Mouse (Mus musculus): ENCODE data around the gene Ammecr1.

The Ammecr1 gene

GRCm38 (mm10) chrX:142829866-142830470 lies 136.6 kb downstream of the Ammecr1 start:
- DNase-seq (ENCODE audit: low spot score in 2 of 2), result no peak

DNA sequence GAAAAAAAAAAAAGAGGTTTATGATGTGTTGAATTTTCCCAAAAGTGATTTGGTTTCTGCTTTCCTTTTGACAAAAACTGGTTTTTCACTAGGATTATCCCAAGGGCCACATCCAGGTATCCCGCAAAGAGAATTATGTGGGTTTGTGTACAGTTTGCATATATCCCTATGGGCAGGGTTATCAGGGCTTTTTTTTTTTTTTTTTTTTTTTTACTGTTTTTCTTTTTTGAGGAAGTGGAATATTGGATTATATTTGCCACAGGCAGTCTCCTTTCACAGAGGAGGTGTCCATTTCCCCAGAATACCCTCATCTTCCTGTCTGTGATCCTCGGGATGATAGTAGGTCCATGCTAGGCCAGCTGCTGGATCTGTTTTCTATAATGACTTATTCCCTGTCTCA lies 137.3 kb downstream of the Ammecr1 start:
- DNase-seq (ENCODE audit: low spot score in 2 of 2), result no peak

GRCm38 (mm10) chrX:142828184-142828908 lies 138.2 kb downstream of the Ammecr1 start:
- DNase-seq (ENCODE audit: low spot score in 2 of 2), result no peak

DNA sequence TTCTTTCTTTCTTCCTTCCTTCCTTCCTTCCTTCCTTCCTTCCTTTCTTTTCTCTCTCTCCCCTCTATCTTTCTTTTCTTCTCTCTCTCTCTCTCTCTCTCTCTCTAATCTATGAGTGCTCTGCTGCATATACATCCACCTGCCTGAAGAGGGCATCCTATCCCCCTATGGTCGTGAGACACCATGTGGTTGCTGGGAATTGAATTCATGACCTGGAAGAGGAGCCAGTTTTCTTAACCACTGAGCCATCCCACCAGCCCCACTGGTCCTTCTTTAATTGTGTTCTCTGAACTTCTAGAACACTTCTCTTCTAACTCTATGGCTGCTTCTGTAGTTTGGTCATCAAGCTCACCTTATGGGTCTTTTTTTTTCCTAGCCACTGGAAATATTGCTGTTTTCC lies 138.9 kb downstream of the Ammecr1 start:
- no peak for DNase-seq (ENCODE audit: low spot score in 2 of 2)

DNA sequence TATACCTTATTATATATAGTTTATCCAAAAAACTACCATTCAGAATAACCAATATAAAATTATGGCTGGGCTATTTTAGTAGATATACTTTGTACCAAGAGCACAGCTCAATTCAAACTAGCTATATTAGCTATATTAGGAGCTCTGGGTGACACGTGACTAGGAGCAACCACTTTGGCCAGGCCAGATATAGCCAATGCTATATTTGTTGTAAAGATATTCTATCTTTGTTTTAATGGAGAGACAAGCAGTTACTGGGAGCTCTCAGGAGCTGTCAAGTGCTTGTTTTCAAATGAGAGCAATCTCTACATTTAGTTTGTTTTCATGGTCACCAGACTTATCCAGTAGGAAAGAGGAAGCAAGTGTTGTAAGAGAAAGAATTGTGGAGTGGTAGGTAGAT lies 141.2 kb downstream of the Ammecr1 start:
- no peak for DNase-seq (ENCODE audit: low spot score in 2 of 2)

GRCm38 (mm10) chrX:142821846-142822245 lies 144.7 kb downstream of the Ammecr1 start:
- no peak for DNase-seq (ENCODE audit: low spot score in 2 of 2)

- DNase-seq (ENCODE audit: low spot score in 2 of 2), result no peak
Measured at GRCm38 (mm10) chrX:142821239-142821638, 145.3 kb downstream of the Ammecr1 start.

DNA sequence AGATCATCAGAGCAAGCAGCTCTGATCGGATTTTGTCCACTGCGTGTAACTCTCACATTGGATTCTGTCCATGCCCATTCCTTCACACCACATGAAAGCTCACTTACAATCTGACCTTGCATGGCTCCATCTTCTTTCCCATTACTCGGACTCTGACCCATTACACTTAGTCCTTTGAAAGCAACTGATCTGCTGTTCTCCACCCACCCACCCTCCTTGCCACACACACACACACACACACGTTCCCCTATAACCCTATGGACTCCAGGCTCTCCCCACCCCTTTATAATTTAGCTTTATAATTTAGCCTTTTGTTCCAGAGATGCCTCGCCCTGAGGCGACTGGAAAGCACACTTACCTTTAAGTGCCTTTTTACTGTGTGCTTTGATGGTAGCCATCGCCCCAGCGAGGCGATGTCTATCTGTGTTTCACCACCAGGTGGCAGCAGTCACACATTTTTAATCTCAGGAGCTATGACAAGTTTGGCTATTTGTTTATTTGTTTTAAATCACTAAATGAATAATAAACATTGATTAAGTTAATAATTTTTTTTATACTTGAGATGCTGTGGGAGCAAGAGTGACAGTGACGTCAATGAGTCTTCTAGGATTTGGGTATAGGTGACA lies 148.4 kb downstream of the Ammecr1 start:
- DNase-seq (ENCODE audit: low spot score in 2 of 2), result peak in 1 of 2 experiments; percentile 31

DNA sequence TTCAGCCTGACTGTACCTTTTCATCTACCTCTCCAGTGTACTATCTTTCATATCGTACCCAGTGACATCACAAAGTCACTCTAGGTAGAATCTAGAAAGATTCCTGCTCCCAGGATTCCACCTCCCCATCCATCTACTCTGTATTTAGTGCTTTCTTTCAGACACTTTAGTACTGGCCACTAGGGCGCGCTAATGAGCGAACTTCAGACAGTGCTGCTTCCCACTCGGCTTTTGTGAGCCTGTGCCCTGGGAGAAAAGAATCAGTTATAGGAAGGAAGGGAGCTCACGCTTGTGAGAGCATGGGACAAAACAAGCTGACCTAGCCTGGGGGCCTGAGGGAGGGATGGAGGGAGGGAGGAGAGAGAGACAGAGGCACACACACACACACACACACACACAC lies 153.4 kb downstream of the Ammecr1 start:
- DNase-seq (ENCODE audit: low spot score in 2 of 2), result peak in 1 of 2 experiments; percentile 26

GRCm38 (mm10) chrX:142808411-142808810 lies 158.1 kb downstream of the Ammecr1 start:
- peak; percentile 13 to 40 for DNase-seq (ENCODE audit: low spot score in 2 of 2)

DNA sequence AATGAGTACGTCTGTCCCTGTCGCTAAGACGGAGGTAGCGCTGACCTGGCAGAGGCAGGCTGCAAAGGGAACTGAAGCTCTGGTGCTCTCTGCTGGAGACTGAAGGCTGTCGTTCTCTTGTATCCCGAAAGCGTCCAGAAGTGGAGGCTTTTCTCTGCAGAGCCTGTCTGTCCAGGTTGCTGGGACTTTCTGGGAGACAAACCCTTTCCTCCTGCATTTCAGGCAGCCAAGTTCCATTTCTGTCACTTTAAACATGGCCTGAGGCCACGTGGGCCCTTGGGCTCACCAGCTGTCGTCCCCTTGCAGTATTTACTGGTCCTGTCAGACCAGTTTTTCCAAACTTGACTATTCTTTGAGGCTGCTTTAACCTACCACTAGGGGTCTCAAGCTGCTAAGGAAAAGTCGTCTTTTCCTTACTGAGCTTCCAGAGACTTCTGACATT lies 159.9 kb downstream of the Ammecr1 start:
- DNase-seq (ENCODE audit: low spot score in 2 of 2), result peak in 1 of 2 experiments; percentile 10

DNA sequence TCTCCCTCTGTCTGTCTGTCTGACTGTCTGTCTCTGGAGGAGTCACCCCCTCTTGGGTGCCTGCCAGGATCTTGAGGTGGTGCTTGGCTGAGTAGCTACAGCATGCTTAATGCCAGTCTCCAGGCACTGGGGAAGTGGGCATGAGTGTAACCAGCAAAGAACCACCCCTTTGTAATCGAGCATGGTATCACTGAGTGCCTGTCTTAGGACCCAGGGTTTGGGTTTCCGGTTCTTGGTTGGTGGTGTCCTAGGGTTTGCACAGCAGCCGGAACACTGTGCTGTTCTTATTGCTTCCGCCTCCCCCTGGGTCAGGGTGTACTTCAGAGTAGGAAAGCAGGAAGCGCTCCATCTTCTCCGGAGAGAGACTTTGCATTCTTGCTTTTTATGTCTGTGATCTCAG lies 160.4 kb downstream of the Ammecr1 start:
- DNase-seq (ENCODE audit: low spot score in 2 of 2), result no peak

DNA sequence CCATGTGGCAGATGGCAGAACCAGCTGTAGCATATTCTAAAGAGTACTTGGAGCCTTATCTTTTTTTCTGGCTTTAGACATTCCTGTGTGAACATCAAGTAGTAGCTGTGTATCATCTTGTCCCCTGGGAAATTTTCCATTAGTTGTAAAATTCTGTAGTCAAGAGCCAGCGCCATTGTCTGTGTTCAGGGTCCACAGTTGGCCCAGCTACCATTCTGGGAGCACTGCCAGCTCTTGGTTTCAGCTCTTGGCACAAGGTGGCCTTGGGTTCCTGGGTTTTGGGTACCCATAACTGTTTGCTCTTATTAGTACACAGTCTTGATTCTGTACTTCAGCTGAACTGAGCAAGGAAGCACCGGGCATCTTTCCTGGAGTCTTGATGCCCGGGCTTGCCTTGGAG lies 161.9 kb downstream of the Ammecr1 start:
- DNase-seq (ENCODE audit: low spot score in 2 of 2), result peak in 1 of 2 experiments; percentile 30

All from frontal cortex, postnatal 14 days (tissue).